8 mouse cellular contexts compared by ENCODE assay signal in genomic region chr1:171079345-171079744, GRCm38 (mm10). TPM values are rescaled to one million over a fixed set of nuclear protein-coding genes. Genes with fewer than 3 reads are reported as not detected.
A peak's percentile ranks its signal among the peaks of the same experiment; 100 is the strongest.
DNase-seq lines count a peak whose midpoint lies in the region; ATAC-seq and TF ChIP-seq lines count a peak whose summit lies in the region.
"Not testable (repeated sequence)": the region's sequence is repeated elsewhere in the genome, so short reads cannot be mapped to it uniquely, and the experiment has no call there.

No protein-coding gene starts in this region.

- H3K4me2 ChIP-seq in embryonic facial prominence, embryonic 11.5 days (ENCODE audit: low read depth, low read length); forebrain, embryonic 14.5 days (ENCODE audit: low read length); heart, embryonic 16.5 days (ENCODE audit: low read depth, low read length); intestine, embryonic 15.5 days (replicated peaks); limb, embryonic 15.5 days; lung, postnatal 0 days (replicated peaks; ENCODE audit: low read depth, low read length); stomach, postnatal 0 days (replicated peaks; ENCODE audit: low read depth): not testable (repeated sequence)

- TF ChIP-seq EP300 in lung, postnatal 0 days (IDR thresholded peaks at IDR 0.05); stomach, postnatal 0 days (optimal IDR thresholded peaks at IDR 0.05): not testable (repeated sequence)

- peak; percentile 57 for ATAC-seq in embryonic facial prominence, embryonic 11.5 days (replicated peaks; ENCODE audit: insufficient number of reproducible peaks, low FRiP score, low TSS enrichment, low read depth)
- ATAC-seq in forebrain, embryonic 14.5 days, result peak; percentile 63
- ATAC-seq in heart, embryonic 16.5 days (replicated peaks; ENCODE audit: extremely low read depth, insufficient read depth, low FRiP score), result peak; percentile 29
- peak; percentile 75 for ATAC-seq in intestine, embryonic 15.5 days
- peak; percentile 42 for ATAC-seq in limb, embryonic 15.5 days (ENCODE audit: insufficient number of reproducible peaks, low FRiP score, low TSS enrichment, low read depth)
- peak; percentile 59 for ATAC-seq in lung, postnatal 0 days
- peak; percentile 24 for ATAC-seq in monocyte, adult 5-6 weeks (replicated peaks; ENCODE audit: insufficient number of reproducible peaks, low FRiP score, low TSS enrichment, poor library complexity, severe bottlenecking)
- ATAC-seq in stomach, postnatal 0 days (ENCODE audit: low FRiP score, low TSS enrichment), result peak; percentile 60

- H3K36me3 ChIP-seq in embryonic facial prominence, embryonic 11.5 days (replicated peaks; ENCODE audit: control insufficient read depth, insufficient read depth, low read depth, low read length); forebrain, embryonic 14.5 days (ENCODE audit: control insufficient read depth, insufficient read depth, low read length); heart, embryonic 16.5 days (ENCODE audit: control insufficient read depth, insufficient read depth); intestine, embryonic 15.5 days; limb, embryonic 15.5 days; lung, postnatal 0 days (ENCODE audit: insufficient read depth, low read length); stomach, postnatal 0 days (ENCODE audit: control insufficient read depth, insufficient read depth, low read length): not testable (repeated sequence)

- not testable (repeated sequence) for H3K9ac ChIP-seq in embryonic facial prominence, embryonic 11.5 days (replicated peaks; ENCODE audit: low read length); forebrain, embryonic 14.5 days (ENCODE audit: low read length); heart, embryonic 16.5 days (ENCODE audit: low read length); intestine, embryonic 15.5 days; limb, embryonic 15.5 days; lung, postnatal 0 days (replicated peaks; ENCODE audit: low read depth); stomach, postnatal 0 days (ENCODE audit: low read length)

- not testable (repeated sequence) for TF ChIP-seq CTCF in lung, postnatal 0 days (IDR thresholded peaks at IDR 0.05); stomach, postnatal 0 days (IDR thresholded peaks at IDR 0.05; ENCODE audit: low read depth)

- not testable (repeated sequence) for H3K4me3 ChIP-seq in embryonic facial prominence, embryonic 11.5 days (ENCODE audit: low read depth, low read length); forebrain, embryonic 14.5 days (ENCODE audit: low read depth, low read length); heart, embryonic 16.5 days (ENCODE audit: low read length); intestine, embryonic 15.5 days (replicated peaks); limb, embryonic 15.5 days; lung, postnatal 0 days (ENCODE audit: low read depth, low read length); stomach, postnatal 0 days (ENCODE audit: low read depth, low read length)

- WGBS in embryonic facial prominence, embryonic 11.5 days, result 11% methylated on average over 1 of the region's 35 CpGs
- 0% methylated on average over 1 of the region's 35 CpGs for WGBS in forebrain, embryonic 14.5 days
- WGBS in heart, embryonic 16.5 days, result 0% methylated on average over 1 of the region's 35 CpGs
- WGBS in intestine, embryonic 15.5 days, result 0% methylated on average over 1 of the region's 35 CpGs
- WGBS in limb, embryonic 15.5 days, result 0% methylated on average over 1 of the region's 35 CpGs
- no CpG with 5 or more reads among the region's 35 CpGs for WGBS in lung, postnatal 0 days
- 0% methylated on average over 1 of the region's 35 CpGs for WGBS in stomach, postnatal 0 days

- H3K27me3 ChIP-seq in embryonic facial prominence, embryonic 11.5 days (ENCODE audit: control insufficient read depth, insufficient read depth, low read length); forebrain, embryonic 14.5 days (replicated peaks; ENCODE audit: control insufficient read depth, insufficient read depth, low read length); lung, postnatal 0 days (replicated peaks; ENCODE audit: insufficient read depth, low read length); stomach, postnatal 0 days (ENCODE audit: control insufficient read depth, insufficient read depth, low read length): not testable (repeated sequence)
- peaks cover 13% of the 10 kb centered on the region for H3K27me3 ChIP-seq in heart, embryonic 16.5 days (ENCODE audit: control insufficient read depth, insufficient read depth, low read length)
- peaks cover 12% of the 10 kb centered on the region for H3K27me3 ChIP-seq in intestine, embryonic 15.5 days (replicated peaks)
- peaks cover 27% of the 10 kb centered on the region for H3K27me3 ChIP-seq in limb, embryonic 15.5 days

- not testable (repeated sequence) for H3K4me1 ChIP-seq in embryonic facial prominence, embryonic 11.5 days (ENCODE audit: control insufficient read depth, insufficient read depth, low read length); forebrain, embryonic 14.5 days (ENCODE audit: control insufficient read depth, insufficient read depth, low read length); heart, embryonic 16.5 days (ENCODE audit: control insufficient read depth, insufficient read depth, low read length); intestine, embryonic 15.5 days (replicated peaks); limb, embryonic 15.5 days; lung, postnatal 0 days (ENCODE audit: insufficient read depth, low read depth, low read length); stomach, postnatal 0 days (replicated peaks; ENCODE audit: control insufficient read depth, insufficient read depth)

- not testable (repeated sequence) for H3K27ac ChIP-seq in embryonic facial prominence, embryonic 11.5 days (replicated peaks; ENCODE audit: low read depth, low read length); forebrain, embryonic 14.5 days (ENCODE audit: low read depth, low read length); heart, embryonic 16.5 days (ENCODE audit: low read length); intestine, embryonic 15.5 days; limb, embryonic 15.5 days; lung, postnatal 0 days (ENCODE audit: low read length); stomach, postnatal 0 days (replicated peaks)

- H3K9me3 ChIP-seq in embryonic facial prominence, embryonic 11.5 days (replicated peaks; ENCODE audit: control insufficient read depth, low read length); forebrain, embryonic 14.5 days (replicated peaks; ENCODE audit: control insufficient read depth, low read length); heart, embryonic 16.5 days (replicated peaks; ENCODE audit: control insufficient read depth, low read length); intestine, embryonic 15.5 days; limb, embryonic 15.5 days; lung, postnatal 0 days (ENCODE audit: low read length); stomach, postnatal 0 days (ENCODE audit: control insufficient read depth, low read length): not testable (repeated sequence)

- not testable (repeated sequence) for DNase-seq in embryonic facial prominence, embryonic 11.5 days (ENCODE audit: low spot score); forebrain, embryonic 14.5 days (ENCODE audit: low spot score); lung, postnatal 0 days (ENCODE audit: low spot score); stomach, postnatal 0 days (ENCODE audit: low spot score)

RNA-seq across cellular contexts. Expression of gene Fcgr3, which starts 14.6 kb away (rescaled TPM):
- 6.5 and 7.9 TPM in 2 replicates for polyA plus RNA-seq in embryonic facial prominence, embryonic 11.5 days (2014; fragmentation: Nextera tagmentation; extraction: Ambion mirVana)
- polyA plus RNA-seq in forebrain, embryonic 14.5 days (2014; fragmentation: Nextera tagmentation; extraction: Ambion mirVana), result 8.3 and 11.5 TPM in 2 replicates
- 10.2 and 10.7 TPM in 2 replicates for polyA plus RNA-seq in heart, embryonic 16.5 days (2015; fragmentation: Nextera tagmentation; extraction: Ambion mirVana)
- 14.0 and 14.7 TPM in 2 replicates for polyA plus RNA-seq in intestine, embryonic 15.5 days (2015; fragmentation: Nextera tagmentation; extraction: Ambion mirVana)
- 25.9 and 32.2 TPM in 2 replicates for polyA plus RNA-seq in limb, embryonic 15.5 days (2015; fragmentation: Nextera tagmentation; extraction: Ambion mirVana)
- 29.3 and 37.4 TPM in 2 replicates for polyA plus RNA-seq in lung, postnatal 0 days (2015; fragmentation: Nextera tagmentation; extraction: Ambion mirVana)
- total RNA-seq in monocyte, adult 5-6 weeks (2017), result 270 to 442 TPM (median 434 TPM) in 3 replicates
- polyA plus RNA-seq in stomach, postnatal 0 days (2015; fragmentation: Nextera tagmentation; extraction: Ambion mirVana), result 17.9 and 21.0 TPM in 2 replicates

RNA-seq across cellular contexts. Expression of gene Cfap126, which starts 34.4 kb away (rescaled TPM):
- polyA plus RNA-seq in embryonic facial prominence, embryonic 11.5 days (2014; fragmentation: Nextera tagmentation; extraction: Ambion mirVana), result 1.4 and 1.7 TPM in 2 replicates
- 7.2 and 8.8 TPM in 2 replicates for polyA plus RNA-seq in forebrain, embryonic 14.5 days (2014; fragmentation: Nextera tagmentation; extraction: Ambion mirVana)
- polyA plus RNA-seq in heart, embryonic 16.5 days (2015; fragmentation: Nextera tagmentation; extraction: Ambion mirVana), result 2.9 and 3.5 TPM in 2 replicates
- polyA plus RNA-seq in intestine, embryonic 15.5 days (2015; fragmentation: Nextera tagmentation; extraction: Ambion mirVana), result 1.7 and 1.8 TPM in 2 replicates
- polyA plus RNA-seq in limb, embryonic 15.5 days (2015; fragmentation: Nextera tagmentation; extraction: Ambion mirVana), result 1.1 and 2.2 TPM in 2 replicates
- polyA plus RNA-seq in lung, postnatal 0 days (2015; fragmentation: Nextera tagmentation; extraction: Ambion mirVana), result 32.2 and 33.2 TPM in 2 replicates
- total RNA-seq in monocyte, adult 5-6 weeks (2017), result 1.4 to 6.2 TPM (median 1.6 TPM) in 3 replicates
- 3.7 and 4.0 TPM in 2 replicates for polyA plus RNA-seq in stomach, postnatal 0 days (2015; fragmentation: Nextera tagmentation; extraction: Ambion mirVana)

Comparison
In these comparisons a context has a peak if more than half of its experiments do, and no peak if none do; other contexts are left out.
1. ATAC-seq: peak in every context shown above with its lines; median percentile 75 in intestine, embryonic 15.5 days; 63 in forebrain, embryonic 14.5 days; 60 in stomach, postnatal 0 days; 59 in lung, postnatal 0 days; 57 in embryonic facial prominence, embryonic 11.5 days; 42 in limb, embryonic 15.5 days; 29 in heart, embryonic 16.5 days; 24 in monocyte, adult 5-6 weeks.